Mouse (Mus musculus): ENCODE measurements around the gene Mrnip. TPM values are rescaled to one million over a fixed set of nuclear protein-coding genes. Genes with fewer than 3 reads are reported as not detected.

Gene Mrnip
- total and polyA plus RNA-seq, 3 experiments = 1.6 to 3.0 (median 1.8) TPM

DNA sequence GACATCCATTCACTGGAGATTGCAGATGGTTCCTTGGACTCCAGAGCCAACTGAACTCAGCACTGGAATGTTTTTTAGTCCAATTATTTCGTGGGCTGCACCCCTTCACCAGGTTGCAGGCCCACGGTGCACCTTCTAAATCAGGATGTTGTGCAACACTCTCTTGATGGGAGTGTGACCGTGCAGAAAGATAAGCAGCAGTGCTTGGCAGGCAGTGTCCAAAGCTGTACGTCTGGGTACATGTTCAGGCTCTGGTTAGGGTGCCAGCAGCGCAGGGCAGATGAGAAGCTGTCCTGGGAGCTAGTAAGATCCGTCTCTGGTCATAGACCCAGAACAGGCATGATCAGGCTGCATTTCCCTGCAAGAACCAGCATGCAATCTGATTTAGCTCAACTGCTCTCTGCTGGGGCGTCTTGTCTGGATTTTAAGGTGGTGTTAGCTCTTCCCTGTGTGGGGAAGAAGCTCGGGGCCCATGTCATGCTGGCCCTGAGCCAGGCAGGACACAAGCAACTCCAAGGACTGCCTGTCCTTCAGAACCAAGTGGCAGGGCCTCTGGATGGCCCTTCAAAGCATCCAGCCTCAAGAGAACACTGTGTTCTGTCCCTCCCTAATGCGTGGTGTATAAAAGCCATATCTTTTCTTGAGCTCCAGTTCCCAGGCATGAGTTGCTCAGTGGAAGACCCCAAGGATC lies 26.8 kb upstream of the Mrnip start:
- intact Hi-C loops (cut with DNase I) = no loop called here
- H3K9ac ChIP-seq (ENCODE audit: low read depth, low read length) = no peak overlapping the region
- no peak overlapping the region for H3K4me3 ChIP-seq
- 39% methylated on average over 9 of the region's 9 CpGs for WGBS
- H3K4me1 ChIP-seq (ENCODE audit: control insufficient read depth, insufficient read depth, low read length) = peaks cover 19% of the 10 kb centered on the region
- TF ChIP-seq EP300 (IDR thresholded peaks at IDR 0.05; ENCODE audit: insufficient read depth, low read depth, low read length) (peak; percentile 89), CTCF (IDR thresholded peaks at IDR 0.05) (no peak), POLR2A (IDR thresholded peaks at IDR 0.05; ENCODE audit: insufficient read depth, low read depth, low read length) (peak; percentile 24; the same call in 1 of the 2 replicates)
- H3K36me3 ChIP-seq (ENCODE audit: control insufficient read depth, insufficient read depth, low read length) = peaks cover 3% of the 10 kb centered on the region
- H3K27ac ChIP-seq = peak overlapping the region; percentile 44
- no peaks in the 10 kb centered on the region for H3K79me2 ChIP-seq (replicated peaks; ENCODE audit: control insufficient read depth, insufficient read depth, low read length)
- peak in 1 of 2 experiments; percentile 78 for DNase-seq
- H3K27me3 ChIP-seq (ENCODE audit: control insufficient read depth, insufficient read depth, low read length) = no peaks in the 10 kb centered on the region

DNA sequence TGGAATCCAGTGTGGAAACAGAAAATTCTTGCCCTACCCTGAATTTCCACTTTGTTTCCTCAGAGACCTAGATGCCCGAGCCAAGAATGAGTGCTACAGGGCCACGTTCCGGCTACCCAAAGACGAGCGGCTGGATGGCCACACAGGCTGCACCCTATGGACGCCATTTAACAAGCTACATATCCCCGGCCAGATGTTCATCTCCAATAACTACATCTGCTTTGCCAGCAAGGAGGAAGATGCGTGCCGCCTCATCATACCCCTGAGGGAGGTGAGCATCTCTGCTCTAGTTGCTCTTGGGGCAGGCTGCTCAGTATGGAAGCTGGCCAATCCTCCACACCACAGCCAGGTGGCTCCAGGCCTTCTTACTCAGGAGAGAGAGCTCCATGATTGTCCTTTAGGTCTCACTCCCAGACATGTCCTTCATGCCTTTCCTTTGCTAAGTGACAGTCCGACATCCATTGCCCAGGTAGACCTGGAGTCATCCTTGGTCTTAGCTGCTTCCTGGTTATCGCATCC lies 26.2 kb upstream of the Mrnip start:
- Histone ChIP-seq H3K36me3 (ENCODE audit: control insufficient read depth, insufficient read depth, low read length) (peaks cover 3% of the 10 kb centered on the region), H3K27ac (peak overlapping the region; percentile 44), H3K79me2 (replicated peaks; ENCODE audit: control insufficient read depth, insufficient read depth, low read length) (no peaks in the 10 kb centered on the region), H3K27me3 (ENCODE audit: control insufficient read depth, insufficient read depth, low read length) (no peaks in the 10 kb centered on the region), H3K4me3 (no peak overlapping the region), H3K4me1 (ENCODE audit: control insufficient read depth, insufficient read depth, low read length) (peaks cover 19% of the 10 kb centered on the region), H3K9ac (ENCODE audit: low read depth, low read length) (no peak overlapping the region)
- WGBS = 90% methylated on average over 11 of the region's 11 CpGs
- intact Hi-C loops (cut with DNase I) = no loop called here
- no peak for TF ChIP-seq POLR2A (IDR thresholded peaks at IDR 0.05; ENCODE audit: insufficient read depth, low read depth, low read length)
- TF ChIP-seq EP300 (IDR thresholded peaks at IDR 0.05; ENCODE audit: insufficient read depth, low read depth, low read length) = no peak
- no peak for TF ChIP-seq CTCF (IDR thresholded peaks at IDR 0.05)
- DNase-seq = no peak

DNA sequence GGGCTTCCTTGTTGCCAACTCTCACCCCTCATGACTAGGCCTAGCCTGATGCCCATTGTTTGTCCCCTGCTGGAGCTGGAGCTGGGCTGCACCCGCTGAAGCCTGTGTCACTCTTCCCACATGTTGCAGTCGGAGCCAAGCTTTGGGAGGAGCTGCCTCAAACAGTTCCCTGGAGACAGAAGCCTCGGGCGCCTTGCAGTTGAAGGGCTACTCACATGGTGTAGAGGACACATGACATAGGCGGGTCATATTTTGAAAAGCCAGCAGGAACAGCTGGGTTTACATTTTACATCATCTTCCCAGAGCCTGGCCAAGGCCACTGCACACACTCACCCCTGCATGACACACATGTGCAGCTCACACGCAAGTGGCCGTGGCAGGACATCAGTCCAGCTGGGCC lies 25.0 kb upstream of the Mrnip start:
- H3K9ac ChIP-seq (ENCODE audit: low read depth, low read length) = no peak overlapping the region
- intact Hi-C loops (cut with DNase I) = no loop called here
- peaks cover 3% of the 10 kb centered on the region for H3K36me3 ChIP-seq (ENCODE audit: control insufficient read depth, insufficient read depth, low read length)
- no peaks in the 10 kb centered on the region for H3K79me2 ChIP-seq (replicated peaks; ENCODE audit: control insufficient read depth, insufficient read depth, low read length)
- peak; percentile 46 to 66 for DNase-seq
- 32% methylated on average over 7 of the region's 7 CpGs for WGBS
- H3K4me3 ChIP-seq = no peak overlapping the region
- peaks cover 21% of the 10 kb centered on the region for H3K4me1 ChIP-seq (ENCODE audit: control insufficient read depth, insufficient read depth, low read length)
- TF ChIP-seq EP300 (IDR thresholded peaks at IDR 0.05; ENCODE audit: insufficient read depth, low read depth, low read length) (0 out of 2 replicates have a peak, but pooled peaks have one; percentile 22), CTCF (IDR thresholded peaks at IDR 0.05) (0 out of 2 replicates have a peak, but pooled peaks have one; percentile 7), POLR2A (IDR thresholded peaks at IDR 0.05; ENCODE audit: insufficient read depth, low read depth, low read length) (no peak; the same call in 1 of the 2 replicates)
- no peaks in the 10 kb centered on the region for H3K27me3 ChIP-seq (ENCODE audit: control insufficient read depth, insufficient read depth, low read length)
- no peak overlapping the region for H3K27ac ChIP-seq

DNA sequence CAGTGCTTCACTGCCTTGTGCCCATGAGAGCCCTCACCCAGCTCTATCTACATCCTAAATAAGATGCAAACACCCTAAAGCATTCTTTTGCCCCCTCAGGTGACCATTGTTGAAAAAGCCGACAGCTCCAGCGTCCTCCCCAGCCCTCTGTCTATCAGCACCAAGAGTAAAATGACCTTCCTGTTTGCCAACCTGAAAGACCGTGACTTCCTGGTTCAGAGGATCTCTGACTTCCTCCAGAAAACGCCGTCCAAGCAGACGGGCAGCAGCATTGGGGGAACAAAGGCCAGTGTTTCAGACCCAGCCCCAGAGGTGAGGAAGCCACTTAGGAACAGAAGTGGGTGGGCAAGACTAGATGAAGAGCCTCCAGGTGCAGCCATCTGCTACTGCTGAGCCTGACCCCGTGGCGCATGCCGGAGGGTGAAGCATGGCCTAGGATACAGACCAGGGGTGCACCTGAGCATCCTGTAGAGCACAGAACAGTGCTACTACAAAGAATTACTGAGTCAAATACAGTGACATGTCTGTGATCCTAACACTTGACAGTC lies 24.6 kb upstream of the Mrnip start:
- no peak overlapping the region for H3K9ac ChIP-seq (ENCODE audit: low read depth, low read length)
- H3K4me3 ChIP-seq = no peak overlapping the region
- WGBS = 62% methylated on average over 9 of the region's 9 CpGs
- intact Hi-C loops (cut with DNase I) = no loop called here
- H3K79me2 ChIP-seq (replicated peaks; ENCODE audit: control insufficient read depth, insufficient read depth, low read length) = no peaks in the 10 kb centered on the region
- no peaks in the 10 kb centered on the region for H3K27me3 ChIP-seq (ENCODE audit: control insufficient read depth, insufficient read depth, low read length)
- peaks cover 21% of the 10 kb centered on the region for H3K4me1 ChIP-seq (ENCODE audit: control insufficient read depth, insufficient read depth, low read length)
- no peak for TF ChIP-seq POLR2A (IDR thresholded peaks at IDR 0.05; ENCODE audit: insufficient read depth, low read depth, low read length)
- no peak for TF ChIP-seq EP300 (IDR thresholded peaks at IDR 0.05; ENCODE audit: insufficient read depth, low read depth, low read length)
- TF ChIP-seq CTCF (IDR thresholded peaks at IDR 0.05) = no peak
- no peak for DNase-seq
- no peak overlapping the region for H3K27ac ChIP-seq
- H3K36me3 ChIP-seq (ENCODE audit: control insufficient read depth, insufficient read depth, low read length) = peaks cover 3% of the 10 kb centered on the region

DNA sequence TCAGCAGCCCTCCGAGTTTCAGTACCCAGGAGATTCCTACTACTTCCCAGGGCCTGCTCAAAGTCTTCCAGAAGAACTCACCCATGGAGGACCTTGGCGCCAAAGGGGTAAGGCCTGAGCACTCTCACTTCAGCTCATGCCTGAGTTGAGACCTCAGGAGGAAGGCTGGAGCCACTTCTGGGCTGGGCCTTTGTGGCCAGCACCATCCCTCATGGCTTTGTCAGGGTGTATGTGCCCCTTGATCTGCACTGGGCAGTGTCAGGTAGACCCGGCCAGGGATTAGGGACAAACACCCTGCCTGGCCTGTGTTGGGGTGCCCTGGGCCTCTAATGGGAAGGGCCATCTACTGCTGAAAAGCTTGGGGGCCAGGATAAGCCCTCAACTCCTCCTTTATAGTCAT lies 22.9 kb upstream of the Mrnip start:
- 94% methylated on average over 3 of the region's 3 CpGs for WGBS
- DNase-seq = no peak
- no peaks in the 10 kb centered on the region for H3K79me2 ChIP-seq (replicated peaks; ENCODE audit: control insufficient read depth, insufficient read depth, low read length)
- no peak overlapping the region for H3K27ac ChIP-seq
- H3K36me3 ChIP-seq (ENCODE audit: control insufficient read depth, insufficient read depth, low read length) = peaks cover 3% of the 10 kb centered on the region
- TF ChIP-seq EP300 (IDR thresholded peaks at IDR 0.05; ENCODE audit: insufficient read depth, low read depth, low read length) (no peak), POLR2A (IDR thresholded peaks at IDR 0.05; ENCODE audit: insufficient read depth, low read depth, low read length) (no peak), CTCF (IDR thresholded peaks at IDR 0.05) (no peak)
- peaks cover 21% of the 10 kb centered on the region for H3K4me1 ChIP-seq (ENCODE audit: control insufficient read depth, insufficient read depth, low read length)
- no peak overlapping the region for H3K4me3 ChIP-seq
- no peaks in the 10 kb centered on the region for H3K27me3 ChIP-seq (ENCODE audit: control insufficient read depth, insufficient read depth, low read length)
- H3K9ac ChIP-seq (ENCODE audit: low read depth, low read length) = no peak overlapping the region
- intact Hi-C loops (cut with DNase I) = no loop called here

DNA sequence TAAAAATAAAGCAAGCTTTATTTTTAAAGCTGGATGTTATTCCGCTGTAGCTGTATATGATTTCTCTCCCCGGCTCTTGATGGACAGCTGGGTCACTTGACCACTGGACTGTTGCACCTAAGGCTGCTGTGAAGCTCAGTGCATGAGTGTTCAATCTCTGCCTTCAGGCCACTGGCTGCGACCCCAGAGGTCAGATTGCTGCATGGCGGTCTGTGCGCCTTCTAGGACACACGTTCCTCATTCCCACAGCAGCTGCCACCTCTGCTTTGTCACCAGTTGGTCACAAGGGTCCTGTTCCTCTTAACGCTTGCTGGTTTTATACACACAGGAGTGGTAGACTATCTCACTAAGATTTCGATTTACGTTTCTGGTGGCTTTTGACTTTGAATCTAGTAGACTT lies 20.1 kb upstream of the Mrnip start:
- Histone ChIP-seq H3K79me2 (replicated peaks; ENCODE audit: control insufficient read depth, insufficient read depth, low read length) (no peaks in the 10 kb centered on the region), H3K27ac (no peak overlapping the region), H3K36me3 (ENCODE audit: control insufficient read depth, insufficient read depth, low read length) (peaks cover 3% of the 10 kb centered on the region), H3K9ac (ENCODE audit: low read depth, low read length) (no peak overlapping the region), H3K4me3 (no peak overlapping the region), H3K27me3 (ENCODE audit: control insufficient read depth, insufficient read depth, low read length) (no peaks in the 10 kb centered on the region), H3K4me1 (ENCODE audit: control insufficient read depth, insufficient read depth, low read length) (peaks cover 9% of the 10 kb centered on the region)
- 71% methylated on average over 9 of the region's 9 CpGs for WGBS
- DNase-seq = no peak
- no peak for TF ChIP-seq CTCF (IDR thresholded peaks at IDR 0.05)
- TF ChIP-seq POLR2A (IDR thresholded peaks at IDR 0.05; ENCODE audit: insufficient read depth, low read depth, low read length) = no peak
- TF ChIP-seq EP300 (IDR thresholded peaks at IDR 0.05; ENCODE audit: insufficient read depth, low read depth, low read length) = no peak
- intact Hi-C loops (cut with DNase I) = no loop called here

All from heart, adult 2 months (tissue).